Mouse (Mus musculus) erythroblast, embryonic 14.5 days (primary cell): Measurements from ENCODE around the gene N4bp3.

Experiments used
- GATA1 ChIP-seq: IDR thresholded peaks from 2 replicates; pipeline ENCODE4 v1.6.1; 2012; ENCODE audit warnings: low read length, inconsistent platforms, mixed read lengths
- TAL1 ChIP-seq: IDR thresholded peaks from 3 replicates; pipeline ENCODE4 v1.6.1; 2012; ENCODE audit warnings: low read length, inconsistent platforms, mixed read lengths

DNA sequence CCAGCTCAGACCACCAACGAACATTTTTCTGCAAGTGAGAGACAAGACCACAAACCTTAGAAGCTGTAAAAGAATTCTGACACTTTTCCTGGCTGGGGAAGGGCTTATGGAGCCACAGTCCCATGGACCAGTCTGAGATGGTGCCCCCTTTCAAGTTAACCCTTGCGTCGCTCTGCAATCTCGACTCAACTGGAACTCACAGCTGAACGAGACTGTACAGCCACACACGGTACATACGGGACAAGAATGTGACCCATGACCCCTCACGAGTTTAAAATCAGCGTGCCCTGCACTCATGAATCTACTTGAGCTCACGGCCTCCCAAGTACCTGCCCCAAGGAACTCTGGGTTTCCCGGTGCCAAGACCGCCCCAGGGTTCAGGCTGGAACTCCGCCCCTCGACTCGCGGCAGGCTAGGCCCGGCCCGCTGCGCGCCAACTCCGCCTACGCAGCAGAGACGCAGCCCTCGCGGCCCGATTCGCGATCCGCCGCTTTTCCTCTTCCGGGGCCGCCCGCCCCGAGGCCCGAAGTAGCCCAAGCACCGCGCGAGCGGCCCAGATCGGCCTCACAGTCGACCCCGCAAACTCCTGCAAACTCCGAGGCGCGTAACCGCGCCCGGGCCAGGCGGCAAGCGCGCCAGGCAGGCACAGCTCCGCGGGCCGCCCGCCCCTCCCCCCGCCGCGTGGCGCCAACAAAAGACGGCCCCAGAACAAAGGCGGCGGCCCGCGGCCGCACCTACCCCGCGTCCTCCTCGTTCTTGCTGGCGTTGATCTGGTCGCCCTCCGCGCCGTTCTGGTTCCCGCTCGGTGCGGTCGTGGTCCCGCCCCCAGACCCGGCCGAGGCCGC, 44.8 kb downstream of the N4bp3 start:
- TF ChIP-seq GATA1 (no peak), TAL1 (no peak)
